Mouse (Mus musculus) neural tube, embryonic 15.5 days (tissue): Measurements from ENCODE around the gene Tmem107. TPM values are rescaled to one million over a fixed set of nuclear protein-coding genes. Genes with fewer than 3 reads are reported as not detected.

Experiments used
- ATAC-seq: fragments of 200-750 bp; cut with Nextera tagmentation; 2 replicates; pipeline ENCODE4 v1.8.0; 2017; ENCODE audit warnings: mild to moderate bottlenecking, moderate TSS enrichment, moderate library complexity; ENCODE audit not compliant: low FRiP score
- H3K27ac ChIP-seq: fragments of 300-500 bp; sonication (generic); replicated peaks from 2 replicates; pipeline ENCODE4 v1.5.1; 2015; ENCODE audit warnings: mild to moderate bottlenecking, inconsistent platforms
- H3K27me3 ChIP-seq: fragments of 300-500 bp; sonication (generic); replicated peaks from 2 replicates; pipeline ENCODE4 v1.6.1; 2015; ENCODE audit warnings: inconsistent platforms
- H3K36me3 ChIP-seq: fragments of 300-500 bp; sonication (generic); 2 replicates; pipeline ENCODE4 v1.6.1; 2015; ENCODE audit warnings: inconsistent platforms
- H3K4me1 ChIP-seq: fragments of 300-500 bp; sonication (generic); 2 replicates; pipeline ENCODE4 v1.6.1; 2015; ENCODE audit warnings: inconsistent platforms
- H3K4me2 ChIP-seq: fragments of 300-500 bp; sonication (generic); 2 replicates; pipeline ENCODE4 v1.6.1; 2015; ENCODE audit warnings: inconsistent platforms, mild to moderate bottlenecking, moderate library complexity
- H3K4me3 ChIP-seq: fragments of 300-500 bp; sonication (generic); replicated peaks from 2 replicates; pipeline ENCODE4 v1.5.1; 2015; ENCODE audit warnings: mild to moderate bottlenecking, inconsistent platforms
- H3K9ac ChIP-seq: fragments of 300-500 bp; sonication (generic); replicated peaks from 2 replicates; pipeline ENCODE4 v1.6.1; 2015; ENCODE audit warnings: mild to moderate bottlenecking, inconsistent platforms
- H3K9me3 ChIP-seq: fragments of 300-500 bp; sonication (generic); replicated peaks from 2 replicates; pipeline ENCODE4 v1.6.1; 2016; ENCODE audit warnings: inconsistent platforms
- WGBS: fragments of 180-500 bp; shearing (Covaris S2); methylation state at CpG from one replicate; pipeline ENCODE4 v1.1.7; 2015; ENCODE audit warnings: mixed read lengths; 5-methylcytosine and 5-hydroxymethylcytosine counted together
- polyA plus RNA-seq: library from polyadenylated mRNA; unstranded; fragments of >200 nt; fragmentation: Nextera tagmentation; extraction: Ambion mirVana; gene quantifications from 2 replicates; pipeline ENCODE4 v1.2.1, GENCODE M21; 2015

The Tmem107 gene
- polyA plus RNA-seq, 1 experiment from 2014 or later: 33.3 TPM

DNA sequence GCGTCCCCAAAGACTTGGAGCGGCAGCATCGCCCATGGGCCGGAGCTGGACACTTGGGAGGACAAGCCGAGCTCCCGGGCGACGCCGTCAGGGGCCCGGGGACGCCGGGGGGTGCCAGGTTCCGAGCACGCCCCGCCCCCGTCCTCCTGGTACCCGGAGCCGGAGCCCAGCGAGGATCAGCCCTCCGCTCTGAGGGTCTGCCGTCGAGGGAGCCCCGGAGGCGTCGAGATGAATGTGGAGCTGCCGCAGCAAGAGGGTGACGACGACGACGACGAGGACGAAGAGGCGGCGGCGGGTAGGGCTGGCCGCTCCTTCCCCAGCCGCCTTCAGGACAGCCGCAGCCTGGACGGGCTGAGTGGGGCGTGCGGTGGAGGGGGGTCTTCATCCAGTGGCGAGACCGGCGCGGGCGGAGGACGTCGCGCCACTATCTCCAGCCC, 10.6 kb upstream of the Tmem107 start:
- no peaks in the 10 kb centered on the region for H3K36me3 ChIP-seq
- WGBS: under 1% methylated on average over 36 of the region's 49 CpGs
- peaks cover 40% of the 10 kb centered on the region for H3K4me1 ChIP-seq

DNA sequence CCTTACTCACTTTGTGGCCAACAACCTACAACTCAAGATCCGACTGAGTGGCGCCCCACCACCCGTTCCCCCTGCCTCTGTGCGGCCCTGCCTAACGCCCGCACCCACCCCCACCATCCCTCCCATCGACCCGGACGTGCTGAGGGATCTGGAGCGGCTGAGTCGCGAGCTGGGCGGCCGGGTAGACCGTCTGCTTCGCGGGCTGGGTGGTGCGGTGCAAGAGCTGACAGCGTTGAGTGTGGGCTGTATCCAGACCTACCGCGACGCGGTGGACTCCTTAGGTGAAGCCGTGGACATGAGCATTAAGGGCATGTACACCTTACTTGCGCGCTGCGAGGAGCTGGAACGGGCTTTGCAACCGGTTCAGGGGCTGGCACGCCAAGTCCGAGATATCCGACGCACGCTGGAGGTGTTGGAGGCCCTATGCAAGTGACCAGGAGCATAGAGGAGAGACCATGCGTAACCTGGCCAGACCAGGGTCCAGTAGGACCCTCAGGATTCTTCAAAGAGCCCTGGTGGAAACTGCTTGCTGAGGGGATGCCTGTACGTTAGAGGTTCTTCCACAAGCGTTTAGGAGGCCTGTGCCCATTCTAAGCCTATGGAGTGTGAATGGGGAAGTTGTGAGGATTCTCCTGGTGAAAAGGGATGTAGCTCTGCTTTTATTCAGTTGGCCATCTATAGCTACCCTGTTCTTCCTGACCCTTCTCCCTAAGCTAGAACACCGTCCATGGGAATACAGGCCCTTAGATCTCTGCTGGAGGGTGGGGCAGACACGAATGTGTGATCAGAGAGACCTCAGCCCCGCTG, 10.0 kb upstream of the Tmem107 start:
- Histone ChIP-seq H3K27ac (peak overlapping the region; percentile 95), H3K9me3 (no peaks in the 10 kb centered on the region), H3K9ac (peak overlapping the region; percentile 83), H3K27me3 (no peaks in the 10 kb centered on the region), H3K4me1 (peaks cover 40% of the 10 kb centered on the region), H3K4me3 (peak overlapping the region; percentile 92), H3K4me2 (peak overlapping the region; percentile 92), H3K36me3 (no peaks in the 10 kb centered on the region)
- ATAC-seq: no peak
- WGBS: under 1% methylated on average over 40 of the region's 40 CpGs

More for the DNA sequence above, 10.6 kb upstream of the Tmem107 start:
- H3K9me3 ChIP-seq: no peaks in the 10 kb centered on the region
- H3K27me3 ChIP-seq: no peaks in the 10 kb centered on the region
- peak overlapping the region; percentile 95 for H3K27ac ChIP-seq
- peak overlapping the region; percentile 83 for H3K9ac ChIP-seq
- H3K4me2 ChIP-seq: peak overlapping the region; percentile 92
- ATAC-seq: peak; percentile 12
- peak overlapping the region; percentile 92 for H3K4me3 ChIP-seq

DNA sequence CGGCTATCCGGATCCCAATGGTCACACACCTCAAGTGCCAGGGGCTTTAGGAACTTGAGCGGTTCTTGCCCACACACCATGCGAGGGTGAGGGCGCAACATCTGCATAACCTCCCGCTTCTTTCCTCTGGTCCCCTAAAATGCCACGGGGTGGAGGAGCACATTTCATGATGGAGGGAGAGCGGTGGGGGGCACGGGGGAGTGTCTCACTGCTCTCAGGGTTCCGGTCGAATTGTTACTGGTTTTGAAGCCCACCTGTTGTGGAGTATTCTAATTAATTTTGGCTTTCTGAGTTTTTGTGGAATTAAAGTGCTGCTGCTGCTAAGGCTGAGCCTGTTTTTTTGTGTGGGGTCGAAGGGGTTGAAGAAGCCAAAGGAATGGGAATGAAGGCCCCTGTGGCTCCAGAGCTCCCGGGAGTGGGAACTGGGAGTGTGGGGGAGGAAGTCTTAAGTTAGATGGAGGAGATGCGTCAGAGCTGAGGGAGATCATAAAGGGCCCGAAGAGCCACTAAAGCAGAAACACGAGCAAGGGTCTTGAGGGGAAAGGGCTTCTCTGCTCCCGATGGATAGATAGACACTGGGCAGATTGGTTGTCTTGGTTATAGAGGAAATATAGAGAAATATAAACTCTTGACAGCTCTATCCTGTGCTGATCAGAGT, 9.2 kb upstream of the Tmem107 start:
- H3K36me3 ChIP-seq: no peaks in the 10 kb centered on the region
- no peaks in the 10 kb centered on the region for H3K9me3 ChIP-seq
- WGBS: 13% methylated on average over 17 of the region's 17 CpGs
- ATAC-seq: no peak
- peak overlapping the region; percentile 95; the same call in 1 of the 2 replicates for H3K27ac ChIP-seq
- H3K9ac ChIP-seq: peak overlapping the region; percentile 83
- H3K4me1 ChIP-seq: peaks cover 47% of the 10 kb centered on the region
- no peaks in the 10 kb centered on the region for H3K27me3 ChIP-seq
- H3K4me2 ChIP-seq: peak overlapping the region; percentile 92
- H3K4me3 ChIP-seq: peak overlapping the region; percentile 92

DNA sequence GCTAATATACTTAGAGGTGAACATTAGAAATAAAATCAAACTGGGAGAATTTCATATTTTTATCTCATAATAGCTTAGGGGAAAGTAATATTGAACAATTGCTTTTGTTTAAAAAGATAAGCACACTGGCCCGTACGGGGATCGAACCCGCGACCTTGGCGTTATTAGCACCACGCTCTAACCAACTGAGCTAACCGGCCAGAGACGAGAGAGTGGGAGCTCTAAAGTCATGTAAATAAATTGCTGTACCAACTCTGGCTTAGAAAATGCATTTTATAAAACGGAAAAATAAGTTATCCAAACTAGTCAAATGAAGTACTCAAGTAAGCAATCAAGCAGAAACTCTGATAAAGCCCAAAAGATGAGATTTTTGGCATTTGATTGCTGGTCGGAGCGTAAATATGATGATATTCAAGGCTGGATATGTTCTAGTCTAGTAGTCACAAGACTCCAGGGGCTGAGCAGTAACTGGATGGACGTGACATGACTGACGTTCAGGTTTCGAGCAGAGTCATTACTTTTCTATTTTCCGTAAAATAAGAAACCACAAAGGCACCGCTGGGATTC, 8.3 kb upstream of the Tmem107 start:
- Histone ChIP-seq H3K9me3 (no peaks in the 10 kb centered on the region), H3K4me1 (peaks cover 56% of the 10 kb centered on the region), H3K4me3 (peak overlapping the region; percentile 58), H3K9ac (no peak overlapping the region), H3K4me2 (peak overlapping the region; percentile 92), H3K27me3 (no peaks in the 10 kb centered on the region), H3K36me3 (no peaks in the 10 kb centered on the region), H3K27ac (peak overlapping the region; percentile 74)
- WGBS: under 1% methylated on average over 17 of the region's 17 CpGs
- peak; percentile 23; the same call in 1 of the 2 replicates for ATAC-seq

DNA sequence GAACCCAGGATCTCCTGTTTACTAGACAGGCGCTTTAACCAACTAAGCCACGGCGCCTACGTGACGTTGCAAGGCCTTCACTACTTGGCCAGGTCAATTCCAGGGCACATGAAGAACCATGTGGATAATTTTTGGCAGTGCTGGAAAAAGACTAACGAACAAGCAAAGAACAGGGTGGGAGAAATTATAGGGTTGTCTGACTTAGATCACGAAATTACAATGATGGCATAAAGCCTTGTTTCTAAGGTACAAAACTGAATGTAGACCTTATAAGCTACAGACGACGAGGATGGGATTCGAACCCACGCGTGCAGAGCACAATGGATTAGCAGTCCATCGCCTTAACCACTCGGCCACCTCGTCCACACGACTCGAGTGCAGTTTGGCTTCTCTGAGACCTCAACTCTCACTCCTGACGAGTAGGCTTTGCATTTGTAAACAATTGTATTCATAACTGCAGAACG, 7.8 kb upstream of the Tmem107 start:
- under 1% methylated on average over 19 of the region's 19 CpGs for WGBS
- Histone ChIP-seq H3K9ac (peak overlapping the region; percentile 49; the same call in 1 of the 2 replicates), H3K4me1 (peaks cover 56% of the 10 kb centered on the region), H3K4me2 (peak overlapping the region; percentile 92), H3K4me3 (peak overlapping the region; percentile 58), H3K36me3 (no peaks in the 10 kb centered on the region), H3K27me3 (no peaks in the 10 kb centered on the region), H3K27ac (peak overlapping the region; percentile 85), H3K9me3 (no peaks in the 10 kb centered on the region)
- peak; percentile 66 for ATAC-seq

DNA sequence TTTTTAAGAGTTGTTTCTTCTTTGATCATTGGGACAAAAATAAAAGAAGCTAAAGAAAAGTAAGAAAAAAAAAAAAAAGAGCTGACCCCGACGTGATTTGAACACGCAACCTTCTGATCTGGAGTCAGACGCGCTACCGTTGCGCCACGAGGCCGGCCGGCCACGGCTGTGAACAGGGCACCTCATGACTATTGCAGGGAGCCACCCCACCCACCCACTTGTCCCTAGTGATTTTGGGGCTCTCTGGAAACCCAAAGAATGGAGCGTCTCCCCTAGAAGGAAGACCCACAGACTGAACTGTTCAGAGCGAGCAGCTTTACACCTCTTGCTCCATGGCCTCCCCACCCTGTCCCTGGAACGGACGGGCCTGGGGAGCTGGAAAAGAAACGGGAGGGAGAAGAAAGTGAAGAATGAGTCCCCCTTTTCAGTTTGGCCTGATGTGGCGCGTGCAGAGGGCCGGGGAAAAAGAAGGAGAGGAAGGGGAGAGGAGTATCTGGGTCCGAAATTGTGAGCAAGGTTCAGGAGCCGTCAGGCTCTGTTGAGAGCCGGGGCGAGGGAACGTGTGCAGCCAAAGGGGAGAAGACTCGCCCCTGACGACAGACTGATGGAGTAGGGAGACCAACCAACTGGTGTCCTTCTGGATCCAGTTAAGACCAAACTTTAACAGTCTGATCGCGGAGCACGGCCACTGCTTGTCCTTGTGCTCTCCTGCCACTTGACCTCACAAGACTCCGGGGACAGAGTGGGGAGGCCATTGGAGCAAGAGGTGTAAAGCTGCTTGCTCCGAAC, 7.0 kb upstream of the Tmem107 start:
- Histone ChIP-seq H3K9me3 (no peaks in the 10 kb centered on the region), H3K27ac (peak overlapping the region; percentile 85), H3K4me1 (peaks cover 49% of the 10 kb centered on the region), H3K9ac (peak overlapping the region; percentile 57), H3K4me3 (peak overlapping the region; percentile 58), H3K4me2 (peak overlapping the region; percentile 92), H3K27me3 (no peaks in the 10 kb centered on the region), H3K36me3 (no peaks in the 10 kb centered on the region)
- ATAC-seq: peak; percentile 46; the same call in 1 of the 2 replicates
- WGBS: under 1% methylated on average over 31 of the region's 31 CpGs

DNA sequence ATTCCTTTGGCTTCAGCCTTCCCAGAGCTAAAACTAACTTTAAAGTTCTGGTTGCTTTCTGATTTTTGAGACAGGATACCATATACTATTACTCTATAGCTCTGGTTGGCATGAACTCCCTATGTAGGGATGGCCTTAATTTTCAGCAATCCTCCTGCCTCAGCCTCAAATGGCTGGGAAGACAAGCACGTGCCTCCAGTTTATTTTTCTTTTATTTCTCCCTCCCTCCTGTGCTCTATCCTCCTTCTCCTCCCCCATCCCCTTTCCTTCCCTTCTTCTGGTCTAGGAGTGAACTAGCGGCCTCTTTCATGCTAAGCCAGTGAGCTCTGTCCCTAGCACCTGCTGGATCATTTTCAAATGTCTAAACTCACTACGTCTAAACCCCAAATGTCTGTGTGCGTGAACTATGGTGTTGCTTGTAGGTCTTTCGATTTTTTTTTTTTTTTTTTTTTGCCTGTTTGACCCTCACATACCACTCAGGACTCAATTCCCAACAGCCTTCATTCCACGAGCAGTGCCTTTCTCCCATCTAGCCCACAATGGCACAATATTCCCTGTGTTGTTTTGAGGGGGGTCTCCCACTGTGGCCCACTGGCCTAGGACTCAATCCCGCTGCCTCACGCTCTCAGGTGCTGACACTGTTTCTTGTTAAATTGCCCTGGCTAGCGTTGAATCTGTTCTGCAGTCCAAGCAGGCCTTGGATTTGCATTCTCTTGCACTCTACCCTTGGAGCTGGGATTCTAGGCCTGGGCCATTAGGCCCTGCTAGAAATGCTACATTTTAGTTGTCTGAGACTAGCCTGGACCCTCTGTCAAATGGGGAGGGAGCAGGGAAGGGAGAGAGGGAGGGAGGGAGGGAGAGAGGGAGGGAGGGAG, 6.1 kb upstream of the Tmem107 start:
- Histone ChIP-seq H3K27ac (0 out of 2 replicates have a peak overlapping the region, but pooled peaks have one; percentile 69), H3K9me3 (no peaks in the 10 kb centered on the region), H3K4me1 (peaks cover 47% of the 10 kb centered on the region), H3K36me3 (no peaks in the 10 kb centered on the region), H3K4me3 (peak overlapping the region; percentile 58), H3K9ac (peak overlapping the region; percentile 57; the same call in 1 of the 2 replicates), H3K4me2 (peak overlapping the region; percentile 92), H3K27me3 (no peaks in the 10 kb centered on the region)
- no peak for ATAC-seq
- 53% methylated on average over 9 of the region's 9 CpGs for WGBS

DNA sequence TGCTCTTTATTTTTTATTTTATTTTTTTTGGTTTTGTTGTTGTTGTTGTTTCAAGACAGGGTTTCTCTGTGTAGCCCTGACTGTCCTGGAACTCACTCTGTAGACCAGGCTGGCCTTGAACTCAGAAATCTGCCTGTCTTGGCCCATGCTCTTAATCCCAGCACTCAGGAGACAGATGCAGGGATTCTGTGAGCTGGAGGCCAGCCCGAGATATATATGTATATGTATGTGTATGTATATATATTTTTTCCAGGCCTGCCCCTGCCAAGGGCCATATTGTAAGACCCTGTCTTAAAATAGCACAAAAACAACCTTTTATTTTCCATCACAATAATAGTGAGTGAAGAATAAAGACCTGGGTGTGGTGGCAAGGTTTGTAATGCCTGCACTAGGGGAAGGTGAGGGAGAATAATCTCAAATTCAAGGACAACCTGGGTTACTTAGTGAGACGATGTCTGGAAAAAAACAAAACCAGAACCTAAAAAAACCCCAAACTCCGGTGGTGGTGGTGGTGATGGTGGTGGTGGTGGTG, 5.1 kb upstream of the Tmem107 start:
- no peak overlapping the region for H3K9ac ChIP-seq
- peaks cover 54% of the 10 kb centered on the region for H3K4me1 ChIP-seq
- WGBS: 61% methylated on average over 3 of the region's 3 CpGs
- no peak for ATAC-seq
- no peaks in the 10 kb centered on the region for H3K9me3 ChIP-seq
- H3K27ac ChIP-seq: no peak overlapping the region
- no peaks in the 10 kb centered on the region for H3K36me3 ChIP-seq
- peak overlapping the region; percentile 91 for H3K4me2 ChIP-seq
- no peaks in the 10 kb centered on the region for H3K27me3 ChIP-seq
- H3K4me3 ChIP-seq: 0 out of 2 replicates have a peak overlapping the region, but pooled peaks have one; percentile 44

DNA sequence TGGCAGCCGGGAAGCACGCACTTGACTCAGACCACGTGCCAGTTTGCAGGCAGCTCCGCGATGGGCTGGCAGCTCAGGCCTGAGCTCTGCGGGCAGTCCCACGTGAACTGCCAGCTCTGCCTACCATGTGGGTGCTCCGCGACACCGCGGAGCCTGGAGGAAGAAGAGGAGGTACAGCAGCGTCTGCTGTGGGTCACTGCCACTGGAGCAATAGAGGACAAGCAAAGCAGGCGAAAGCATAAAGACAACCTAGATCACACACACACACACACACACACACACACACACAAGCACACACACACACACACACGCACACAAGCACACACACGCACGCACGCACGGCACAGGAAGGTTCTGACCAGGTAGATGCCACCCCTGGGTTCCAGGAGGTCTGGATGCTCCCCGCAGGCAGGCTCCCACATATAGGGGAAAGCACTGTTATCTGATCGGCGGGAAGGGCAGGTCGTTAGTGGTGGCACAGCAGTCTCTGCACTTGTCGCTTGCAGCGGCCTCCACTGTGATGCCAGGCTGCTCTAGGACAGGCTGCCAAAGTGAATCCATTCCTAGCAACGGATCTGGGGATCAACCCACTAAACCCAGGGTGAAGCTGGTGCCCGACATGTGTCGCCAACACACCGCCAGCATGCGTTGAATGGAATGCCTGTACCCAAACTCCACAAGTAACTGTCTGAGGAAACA, 4.3 kb upstream of the Tmem107 start:
- Histone ChIP-seq H3K27me3 (no peaks in the 10 kb centered on the region), H3K27ac (peak overlapping the region; percentile 49), H3K4me2 (peak overlapping the region; percentile 91), H3K4me3 (peak overlapping the region; percentile 44), H3K9ac (peak overlapping the region; percentile 52), H3K9me3 (no peaks in the 10 kb centered on the region), H3K36me3 (no peaks in the 10 kb centered on the region), H3K4me1 (peaks cover 50% of the 10 kb centered on the region)
- WGBS: 1% methylated on average over 29 of the region's 29 CpGs
- ATAC-seq: no peak

DNA sequence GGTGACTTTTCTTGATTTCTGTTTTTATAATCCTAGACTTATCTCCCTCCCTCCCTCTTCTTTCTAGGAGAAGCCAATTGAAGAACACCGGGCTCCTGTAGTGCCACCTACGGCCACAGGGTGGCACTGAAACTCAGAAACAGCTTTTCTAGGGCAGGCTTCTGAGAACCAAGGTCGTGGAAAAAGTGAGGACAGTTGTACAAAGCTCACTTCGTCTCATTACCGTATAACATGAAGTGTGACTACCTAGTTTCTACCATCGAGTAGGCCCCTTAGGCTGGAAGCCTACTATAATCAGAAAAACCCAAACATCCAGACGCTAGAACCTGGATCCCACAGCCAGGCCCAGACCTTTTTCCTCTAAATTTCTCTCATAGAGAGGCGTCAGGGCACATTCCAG, 3.6 kb upstream of the Tmem107 start:
- 12% methylated on average over 8 of the region's 8 CpGs for WGBS
- Histone ChIP-seq H3K4me1 (peaks cover 50% of the 10 kb centered on the region), H3K9me3 (no peaks in the 10 kb centered on the region), H3K36me3 (no peaks in the 10 kb centered on the region), H3K4me3 (peak overlapping the region; percentile 44), H3K27ac (peak overlapping the region; percentile 49), H3K9ac (peak overlapping the region; percentile 52), H3K27me3 (no peaks in the 10 kb centered on the region), H3K4me2 (peak overlapping the region; percentile 91)
- ATAC-seq: no peak
